Mouse (Mus musculus) heart, embryonic 13.5 days (tissue): ENCODE measurements around the gene Mgmt. TPM values are rescaled to one million over a fixed set of nuclear protein-coding genes. Genes with fewer than 3 reads are reported as not detected.
A peak's percentile ranks its signal among the peaks of the same experiment; 100 is the strongest.

Experiments used
- ATAC-seq: fragments of 200-750 bp; cut with Nextera tagmentation; 2 replicates; pipeline ENCODE4 v1.8.0; 2017; ENCODE audit warnings: moderate TSS enrichment; ENCODE audit not compliant: insufficient number of reproducible peaks, low FRiP score, low TSS enrichment; ENCODE audit errors: extremely low read depth
- H3K27ac ChIP-seq: fragments of 300-500 bp; sonication (generic); replicated peaks from 2 replicates; pipeline ENCODE4 v1.5.1; 2015; ENCODE audit warnings: moderate library complexity, mild to moderate bottlenecking, inconsistent platforms
- H3K27me3 ChIP-seq: fragments of 300-500 bp; sonication (generic); replicated peaks from 2 replicates; pipeline ENCODE4 v1.6.1; 2015; ENCODE audit warnings: mild to moderate bottlenecking, inconsistent platforms
- H3K36me3 ChIP-seq: fragments of 300-500 bp; sonication (generic); 2 replicates; pipeline ENCODE4 v1.6.1; 2015; ENCODE audit warnings: mild to moderate bottlenecking, inconsistent platforms
- H3K4me1 ChIP-seq: fragments of 300-500 bp; sonication (generic); 2 replicates; pipeline ENCODE4 v1.6.1; 2015; ENCODE audit warnings: inconsistent platforms
- H3K4me2 ChIP-seq: fragments of 300-500 bp; sonication (generic); 2 replicates; pipeline ENCODE4 v1.6.1; 2015; ENCODE audit warnings: inconsistent platforms, mild to moderate bottlenecking, moderate library complexity
- H3K4me3 ChIP-seq: fragments of 300-500 bp; sonication (generic); 2 replicates; pipeline ENCODE4 v1.5.1; 2015; ENCODE audit warnings: moderate library complexity, mild to moderate bottlenecking, inconsistent platforms
- H3K9ac ChIP-seq: fragments of 300-500 bp; sonication (generic); 2 replicates; pipeline ENCODE4 v1.6.1; 2015; ENCODE audit warnings: inconsistent platforms, mild to moderate bottlenecking, moderate library complexity
- H3K9me3 ChIP-seq: fragments of 300-500 bp; sonication (generic); 2 replicates; pipeline ENCODE4 v1.6.1; 2016; ENCODE audit warnings: inconsistent platforms
- WGBS: fragments of 180-500 bp; shearing (Covaris S2); methylation state at CpG from one replicate; pipeline ENCODE4 v1.1.7; 2015; ENCODE audit warnings: mixed read lengths; 5-methylcytosine and 5-hydroxymethylcytosine counted together
- polyA plus RNA-seq: library from polyadenylated mRNA; unstranded; fragments of >200 nt; fragmentation: Nextera tagmentation; extraction: Ambion mirVana; gene quantifications from 2 replicates; pipeline ENCODE4 v1.2.1, GENCODE M21; 2015

Mgmt gene
- polyA plus RNA-seq, 1 experiment from 2014 or later, result 3.9 TPM

- H3K36me3 ChIP-seq, result no peaks in the 10 kb centered on the region
- peaks cover 22% of the 10 kb centered on the region for H3K27me3 ChIP-seq
- peaks cover 20% of the 10 kb centered on the region for H3K4me1 ChIP-seq
- H3K4me3 ChIP-seq, result no peak overlapping the region
- 88% methylated on average over 1 of the region's 1 CpGs for WGBS
- H3K9me3 ChIP-seq, result no peaks in the 10 kb centered on the region
- H3K4me2 ChIP-seq, result no peak overlapping the region
- H3K27ac ChIP-seq, result no peak overlapping the region
- H3K9ac ChIP-seq, result no peak overlapping the region
- no peak for ATAC-seq
These were observed 180.9 kb downstream of the Mgmt start for GRCm38 (mm10) chr7:137075301-137075700.

GRCm38 (mm10) chr7:137080171-137080570 lies 185.8 kb downstream of the Mgmt start:
- peaks cover 17% of the 10 kb centered on the region for H3K27me3 ChIP-seq
- peaks cover 2% of the 10 kb centered on the region for H3K4me1 ChIP-seq
- H3K4me3 ChIP-seq, result no peak overlapping the region
- 86% methylated on average over 4 of the region's 4 CpGs for WGBS
- H3K9me3 ChIP-seq, result no peaks in the 10 kb centered on the region
- no peaks in the 10 kb centered on the region for H3K36me3 ChIP-seq
- no peak overlapping the region for H3K9ac ChIP-seq
- H3K4me2 ChIP-seq, result no peak overlapping the region
- no peak for ATAC-seq
- H3K27ac ChIP-seq, result no peak overlapping the region

GRCm38 (mm10) chr7:137082171-137082570 lies 187.8 kb downstream of the Mgmt start:
- no peaks in the 10 kb centered on the region for H3K9me3 ChIP-seq
- no peaks in the 10 kb centered on the region for H3K36me3 ChIP-seq
- H3K27me3 ChIP-seq, result peaks cover 17% of the 10 kb centered on the region; the same call in 1 of the 2 replicates
- H3K4me1 ChIP-seq, result peaks cover 22% of the 10 kb centered on the region
- ATAC-seq, result no peak
- H3K4me2 ChIP-seq, result no peak overlapping the region
- no peak overlapping the region for H3K4me3 ChIP-seq
- no peak overlapping the region for H3K27ac ChIP-seq
- 78% methylated on average over 6 of the region's 6 CpGs for WGBS
- no peak overlapping the region for H3K9ac ChIP-seq

GRCm38 (mm10) chr7:137084651-137085050 lies 190.2 kb downstream of the Mgmt start:
- no peaks in the 10 kb centered on the region for H3K9me3 ChIP-seq
- no peak overlapping the region for H3K4me2 ChIP-seq
- H3K27ac ChIP-seq, result no peak overlapping the region
- H3K36me3 ChIP-seq, result no peaks in the 10 kb centered on the region
- no peak overlapping the region for H3K9ac ChIP-seq
- no peak for ATAC-seq
- WGBS, result 83% methylated on average over 7 of the region's 7 CpGs
- no peak overlapping the region for H3K4me3 ChIP-seq
- H3K27me3 ChIP-seq, result peaks cover 17% of the 10 kb centered on the region; the same call in 1 of the 2 replicates
- H3K4me1 ChIP-seq, result peaks cover 31% of the 10 kb centered on the region

- no peak for ATAC-seq
- Histone ChIP-seq H3K4me1 (peaks cover 35% of the 10 kb centered on the region), H3K36me3 (no peaks in the 10 kb centered on the region), H3K27me3 (peaks cover 16% of the 10 kb centered on the region; the same call in 1 of the 2 replicates), H3K9me3 (no peaks in the 10 kb centered on the region), H3K4me3 (no peak overlapping the region), H3K9ac (no peak overlapping the region), H3K4me2 (peak overlapping the region; percentile 33), H3K27ac (peak overlapping the region; percentile 59)
- whole genome bisulfite sequencing, result 28% methylated on average over 14 of the region's 14 CpGs
These were observed 191.7 kb downstream of the Mgmt start for GRCm38 (mm10) chr7:137085969-137086606.

GRCm38 (mm10) chr7:137087136-137087535 lies 192.7 kb downstream of the Mgmt start:
- H3K36me3 ChIP-seq, result no peaks in the 10 kb centered on the region
- peaks cover 35% of the 10 kb centered on the region for H3K4me1 ChIP-seq
- peak overlapping the region; percentile 24; the same call in 1 of the 2 replicates for H3K9ac ChIP-seq
- H3K9me3 ChIP-seq, result no peaks in the 10 kb centered on the region
- no peak for ATAC-seq
- 38% methylated on average over 6 of the region's 6 CpGs for WGBS
- H3K27ac ChIP-seq, result peak overlapping the region; percentile 56; the same call in 1 of the 2 replicates
- H3K27me3 ChIP-seq, result peaks cover 7% of the 10 kb centered on the region; the same call in 1 of the 2 replicates
- H3K4me3 ChIP-seq, result no peak overlapping the region
- 0 out of 2 replicates have a peak overlapping the region, but pooled peaks have one; percentile 9 for H3K4me2 ChIP-seq

GRCm38 (mm10) chr7:137088141-137088540 lies 193.7 kb downstream of the Mgmt start:
- ATAC-seq, result no peak
- no peak overlapping the region for H3K27ac ChIP-seq
- peaks cover 6% of the 10 kb centered on the region; the same call in 1 of the 2 replicates for H3K27me3 ChIP-seq
- H3K36me3 ChIP-seq, result no peaks in the 10 kb centered on the region
- H3K4me1 ChIP-seq, result peaks cover 35% of the 10 kb centered on the region
- no peak overlapping the region for H3K4me2 ChIP-seq
- H3K9me3 ChIP-seq, result no peaks in the 10 kb centered on the region
- 77% methylated on average over 6 of the region's 6 CpGs for WGBS
- no peak overlapping the region for H3K4me3 ChIP-seq
- no peak overlapping the region for H3K9ac ChIP-seq

- Histone ChIP-seq H3K27me3 (no peaks in the 10 kb centered on the region), H3K9me3 (no peaks in the 10 kb centered on the region), H3K4me1 (0 out of 2 replicates have a peak, but pooled peaks cover 4% of the 10 kb centered on the region), H3K36me3 (no peaks in the 10 kb centered on the region), H3K9ac (no peak overlapping the region), H3K27ac (no peak overlapping the region), H3K4me2 (no peak overlapping the region), H3K4me3 (no peak overlapping the region)
- no peak for ATAC-seq
- 82% methylated on average over 1 of the region's 1 CpGs for WGBS
These were observed 200.1 kb downstream of the Mgmt start for GRCm38 (mm10) chr7:137094551-137094950.

GRCm38 (mm10) chr7:137095702-137096101 lies 201.3 kb downstream of the Mgmt start:
- no peaks in the 10 kb centered on the region for H3K4me1 ChIP-seq
- no peaks in the 10 kb centered on the region for H3K27me3 ChIP-seq
- ATAC-seq, result no peak
- H3K27ac ChIP-seq, result no peak overlapping the region
- H3K4me2 ChIP-seq, result no peak overlapping the region
- 83% methylated on average over 1 of the region's 1 CpGs for WGBS
- H3K9me3 ChIP-seq, result no peaks in the 10 kb centered on the region
- H3K36me3 ChIP-seq, result no peaks in the 10 kb centered on the region
- H3K9ac ChIP-seq, result no peak overlapping the region
- H3K4me3 ChIP-seq, result no peak overlapping the region

- Histone ChIP-seq H3K9me3 (no peaks in the 10 kb centered on the region), H3K4me3 (no peak overlapping the region), H3K9ac (no peak overlapping the region), H3K4me1 (no peaks in the 10 kb centered on the region), H3K4me2 (no peak overlapping the region), H3K36me3 (no peaks in the 10 kb centered on the region), H3K27ac (no peak overlapping the region), H3K27me3 (no peaks in the 10 kb centered on the region)
- 69% methylated on average over 3 of the region's 3 CpGs for whole genome bisulfite sequencing
- ATAC-seq, result no peak
These were observed 205.4 kb downstream of the Mgmt start for GRCm38 (mm10) chr7:137099766-137100165.

- H3K4me1 ChIP-seq, result no peaks in the 10 kb centered on the region
- no peaks in the 10 kb centered on the region for H3K9me3 ChIP-seq
- no peak for ATAC-seq
- WGBS, result 79% methylated on average over 10 of the region's 10 CpGs
- no peak overlapping the region for H3K4me2 ChIP-seq
- no peak overlapping the region for H3K27ac ChIP-seq
- H3K4me3 ChIP-seq, result no peak overlapping the region
- no peak overlapping the region for H3K9ac ChIP-seq
- H3K27me3 ChIP-seq, result no peaks in the 10 kb centered on the region
- H3K36me3 ChIP-seq, result no peaks in the 10 kb centered on the region
These were observed 208.3 kb downstream of the Mgmt start for GRCm38 (mm10) chr7:137102606-137103195.

- Histone ChIP-seq H3K4me1 (no peaks in the 10 kb centered on the region), H3K9me3 (peaks cover 19% of the 10 kb centered on the region), H3K27me3 (no peaks in the 10 kb centered on the region), H3K36me3 (no peaks in the 10 kb centered on the region), H3K9ac (no peak overlapping the region), H3K27ac (no peak overlapping the region), H3K4me2 (no peak overlapping the region), H3K4me3 (no peak overlapping the region)
- ATAC-seq, result no peak
- WGBS, result 89% methylated on average over 4 of the region's 4 CpGs
These were observed 217.7 kb downstream of the Mgmt start for GRCm38 (mm10) chr7:137112101-137112500.
